Mouse (Mus musculus): ENCODE measurements around the gene Auh.

The Auh gene

GRCm38 (mm10) chr13:52794232-52794631 is 135.2 kb downstream of the Auh start:
- DNase-seq (ENCODE audit: low read depth), result no peak

- no peak for DNase-seq (ENCODE audit: low read depth)
Measured at GRCm38 (mm10) chr13:52793434-52793989, 136.0 kb downstream of the Auh start.

DNA sequence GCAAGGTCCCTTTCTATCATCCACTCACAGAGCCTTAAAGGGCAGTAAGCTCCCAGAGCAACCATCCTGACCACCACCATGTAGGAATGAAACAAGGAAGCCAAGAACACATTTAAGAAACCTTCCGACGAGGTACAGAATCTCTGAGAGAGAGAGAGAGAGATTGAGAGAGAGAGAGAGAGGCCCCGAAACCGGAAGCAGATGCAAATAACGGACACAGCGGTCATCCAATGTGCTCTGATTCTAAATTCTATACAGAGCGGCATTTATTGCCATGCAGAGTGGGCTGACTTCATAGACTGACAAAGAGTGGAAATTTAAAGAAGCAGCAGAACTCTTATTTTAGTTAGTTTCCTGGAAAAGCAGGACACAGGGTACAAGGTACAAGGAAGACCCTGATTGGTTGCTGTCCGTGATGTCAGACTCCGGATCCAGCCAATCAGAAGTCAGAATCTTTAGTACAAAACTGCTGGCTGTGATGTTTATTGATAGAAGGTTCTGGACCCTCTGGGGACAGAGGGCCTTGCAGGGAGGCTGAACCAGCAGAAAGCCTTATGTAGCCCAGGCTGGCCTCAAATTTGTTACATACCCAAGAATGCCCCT is 137.1 kb downstream of the Auh start:
- DNase-seq (ENCODE audit: low read depth), result no peak

- DNase-seq (ENCODE audit: low read depth), result no peak
Measured at GRCm38 (mm10) chr13:52790894-52791293, 138.6 kb downstream of the Auh start.

Measured in c-Kit-positive CD71-positive TER-119-negative erythroid progenitor cells, embryonic 14.5 days (primary cell).